8 mouse cellular contexts compared by ENCODE assay signal in genomic region chr19:10555624-10556510, GRCm38 (mm10). TPM values are rescaled to one million over a fixed set of nuclear protein-coding genes. Genes with fewer than 3 reads are reported as not detected.
DNase-seq lines count a peak whose midpoint lies in the region; ATAC-seq and TF ChIP-seq lines count a peak whose summit lies in the region.

Tmem216 (minus strand) TSS chr19:10556238.

- peaks cover 12% of the 10 kb centered on the region for H3K4me1 ChIP-seq in hindbrain, embryonic 16.5 days (ENCODE audit: control insufficient read depth, insufficient read depth, low read depth, low read length)

- peak; percentile 98 for ATAC-seq in hindbrain, embryonic 16.5 days
- peak; percentile 97 for ATAC-seq in megakaryocyte, adult 5-6 weeks (ENCODE audit: poor library complexity, severe bottlenecking)

- H3K36me3 ChIP-seq in hindbrain, embryonic 16.5 days (ENCODE audit: control insufficient read depth, insufficient read depth, low read length): peaks cover 6% of the 10 kb centered on the region

- peak within 1 kb of the TSS; percentile 70 for H3K4me3 ChIP-seq in hindbrain, embryonic 16.5 days (ENCODE audit: low read length)
- H3K4me3 ChIP-seq in left cerebral cortex, adult 2 months: peak within 1 kb of the TSS; percentile 76

- H3K4me2 ChIP-seq in hindbrain, embryonic 16.5 days (ENCODE audit: low read length): peak within 1 kb of the TSS; percentile 89

- peak within 1 kb of the TSS; percentile 88 for H3K9ac ChIP-seq in hindbrain, embryonic 16.5 days (ENCODE audit: low read depth, low read length)

- DNase-seq in T-cell, adult 2 months (ENCODE audit: low spot score): peak; percentile 86
- DNase-seq in cerebellum, postnatal 36 days: peak; percentile 81 to 87
- DNase-seq in gastrocnemius, adult 18-20 months (ENCODE audit: low spot score): peak; percentile 80
- DNase-seq in left cerebral cortex, adult 2 months (ENCODE audit: extremely low spot score in 1 of 2, low spot score in 2 of 2): peak; percentile 86 to 88
- peak; percentile 80 to 88 for DNase-seq in right cerebral cortex, adult 2 months (ENCODE audit: low spot score in 2 of 2)
- DNase-seq in urinary bladder, postnatal 14 days (ENCODE audit: low spot score): peak; percentile 85

- peak within 1 kb of the TSS; percentile 87 for H3K27ac ChIP-seq in hindbrain, embryonic 16.5 days (ENCODE audit: low read depth, low read length)
- peak within 1 kb of the TSS; percentile 90 for H3K27ac ChIP-seq in left cerebral cortex, adult 2 months

- H3K9me3 ChIP-seq in hindbrain, embryonic 16.5 days (ENCODE audit: control insufficient read depth, low read length): no peaks in the 10 kb centered on the region

- intact Hi-C loops in left cerebral cortex, adult 2 months (cut with DNase I): loop anchor here (1.0 kb wide), 2 partner anchors 21 to 49 kb away; partner anchors contain the start of genes Cyb561a3, Ddb1, Tkfc and Tmem138

- TF ChIP-seq CTCF in left cerebral cortex, adult 2 months (IDR thresholded peaks at IDR 0.05): no peak; the same call in 1 of the 2 replicates

- WGBS in hindbrain, embryonic 16.5 days: under 1% methylated on average over 43 of the region's 43 CpGs

- no peaks in the 10 kb centered on the region for H3K27me3 ChIP-seq in hindbrain, embryonic 16.5 days (replicated peaks; ENCODE audit: control insufficient read depth, insufficient read depth, low read length)

RNA-seq across cellular contexts. Expression of gene Tmem216, which starts in this region (rescaled TPM):
- total RNA-seq in gastrocnemius, adult 18-20 months (2021): 1 to 10 TPM; 3.0 to 3.2 TPM
- 46.6 and 48.4 TPM in 2 replicates for polyA plus RNA-seq in hindbrain, embryonic 16.5 days (2015; fragmentation: Nextera tagmentation; extraction: Ambion mirVana)
- total RNA-seq in left cerebral cortex, adult 2 months (2021): 10 to 100 TPM; 12.3 to 12.7 TPM
- total RNA-seq in megakaryocyte, adult 5-6 weeks (2015): 19.1 and 27.3 TPM in 2 replicates
- total RNA-seq in megakaryocyte, adult 5-6 weeks (2017): 16.5 and 18.7 TPM in 2 replicates

Comparison
In these comparisons a context has a peak if more than half of its experiments do, and no peak if none do; other contexts are left out.
1. Peak in every context shown above with its lines: DNase-seq, ATAC-seq, H3K4me3 ChIP-seq and H3K27ac ChIP-seq.